Mouse (Mus musculus) erythroblast, embryonic 14.5 days (primary cell): ENCODE measurements around the gene Ric1. TPM values are rescaled to one million over a fixed set of nuclear protein-coding genes. Genes with fewer than 3 reads are reported as not detected.

Experiments used
- H3K27me3 ChIP-seq: 2 replicates; pipeline ENCODE4 v1.6.1; 2012; ENCODE audit warnings: inconsistent platforms; ENCODE audit not compliant: control insufficient read depth
- H3K36me3 ChIP-seq: 2 replicates; pipeline ENCODE4 v1.6.1; 2012; ENCODE audit warnings: mild to moderate bottlenecking, inconsistent platforms; ENCODE audit not compliant: control insufficient read depth
- H3K4me1 ChIP-seq: 2 replicates; pipeline ENCODE4 v1.6.1; 2012; ENCODE audit warnings: inconsistent platforms; ENCODE audit not compliant: control insufficient read depth
- H3K4me3 ChIP-seq: replicated peaks from 2 replicates; pipeline ENCODE3; 2012; ENCODE audit warnings: moderate library complexity, mild to moderate bottlenecking, inconsistent platforms
- H3K9me3 ChIP-seq: 2 replicates; pipeline ENCODE4 v1.6.1; 2012; ENCODE audit warnings: low read length, inconsistent platforms, mixed read lengths; ENCODE audit not compliant: control insufficient read depth
- GATA1 ChIP-seq: IDR thresholded peaks from 2 replicates; pipeline ENCODE4 v1.6.1; 2012; ENCODE audit warnings: low read length, inconsistent platforms, mixed read lengths
- TAL1 ChIP-seq: IDR thresholded peaks from 3 replicates; pipeline ENCODE4 v1.6.1; 2012; ENCODE audit warnings: low read length, inconsistent platforms, mixed read lengths
- polyA plus RNA-seq: library from polyadenylated mRNA; stranded (reverse); fragments of >175 nt; gene quantifications from 2 replicates; pipeline ENCODE4 v1.2.3, GENCODE M21; 2012

Gene Ric1
- polyA plus RNA-seq, 1 experiment, result 0.08 TPM

DNA sequence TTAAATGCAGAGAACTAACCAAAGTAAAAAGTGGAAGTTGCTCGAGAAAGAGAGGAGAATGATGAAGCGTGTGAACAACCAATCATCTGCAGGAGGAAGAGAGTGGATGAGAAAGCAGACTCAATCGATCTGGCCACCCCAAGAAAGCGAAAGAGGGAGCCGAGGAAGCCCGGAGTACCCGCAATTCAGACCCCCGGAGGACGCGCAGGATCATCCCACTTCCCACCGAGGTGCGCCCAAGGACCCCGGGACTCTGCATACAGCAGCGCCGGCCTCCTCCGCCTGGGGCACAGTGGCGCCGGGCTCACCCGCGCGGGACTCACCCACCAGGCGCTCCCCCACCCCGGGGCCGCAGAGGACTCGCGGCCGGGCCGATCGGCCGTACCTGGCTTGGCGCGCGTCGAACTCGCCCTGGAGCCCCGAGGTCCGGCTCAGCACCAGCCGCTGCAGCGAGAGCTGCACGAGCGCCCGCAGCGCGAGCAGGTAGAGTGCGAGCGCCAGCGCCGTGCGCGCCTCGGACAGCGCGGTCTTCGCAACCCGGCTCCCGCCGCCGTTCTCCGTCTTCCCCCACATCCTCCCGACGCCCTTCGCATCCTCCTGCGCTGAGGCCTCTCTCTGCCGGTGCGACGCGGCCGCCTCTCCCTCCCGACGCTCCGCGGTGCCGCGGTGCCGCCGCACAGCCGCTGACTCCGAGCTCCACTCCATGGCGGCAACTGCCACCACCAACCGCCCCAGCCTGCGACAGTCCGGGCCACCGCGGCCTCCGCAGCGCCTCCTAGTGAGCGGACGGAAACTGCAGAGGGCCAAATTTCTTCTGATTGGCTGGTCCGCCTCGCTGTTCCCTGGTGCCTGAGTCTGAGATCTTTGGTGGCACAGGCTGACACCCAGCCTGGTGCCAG is 125.8 kb downstream of the Ric1 start, which contains the start of gene Ermp1:
Ermp1 (minus strand) TSS at position 765 of the 899 bp plus-strand sequence.
- TF ChIP-seq GATA1, result no peak
- no peak for TF ChIP-seq TAL1
- peak within 1 kb of the TSS; percentile 87 for H3K4me3 ChIP-seq
- no peaks in the 10 kb centered on the region for H3K27me3 ChIP-seq
- peaks cover 2% of the 10 kb centered on the region for H3K9me3 ChIP-seq
- H3K4me1 ChIP-seq, result peaks cover 45% of the 10 kb centered on the region
- H3K36me3 ChIP-seq, result peaks cover 37% of the 10 kb centered on the region

DNA sequence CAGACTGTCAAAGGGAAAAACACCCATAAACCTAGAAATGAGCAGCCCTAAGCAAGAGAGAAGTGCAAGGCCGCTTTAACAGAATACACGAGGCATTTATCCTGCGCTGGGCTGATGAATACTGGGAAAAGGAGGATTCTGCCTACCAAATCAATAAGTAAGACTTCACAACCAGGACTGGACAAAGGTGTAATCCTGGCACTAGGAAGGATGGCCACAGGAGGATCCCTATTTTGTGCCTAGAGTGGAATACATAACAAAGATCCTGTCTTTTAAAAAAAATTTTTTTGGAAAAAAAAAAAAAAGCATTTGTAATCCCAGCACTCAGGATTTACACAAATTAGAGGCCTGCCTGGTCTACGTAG is 126.5 kb downstream of the Ric1 start:
- Histone ChIP-seq H3K36me3 (peaks cover 31% of the 10 kb centered on the region), H3K27me3 (peaks cover 4% of the 10 kb centered on the region), H3K4me3 (peak overlapping the region; percentile 87), H3K4me1 (peaks cover 45% of the 10 kb centered on the region), H3K9me3 (peaks cover 2% of the 10 kb centered on the region)
- TF ChIP-seq TAL1 (no peak), GATA1 (no peak)

DNA sequence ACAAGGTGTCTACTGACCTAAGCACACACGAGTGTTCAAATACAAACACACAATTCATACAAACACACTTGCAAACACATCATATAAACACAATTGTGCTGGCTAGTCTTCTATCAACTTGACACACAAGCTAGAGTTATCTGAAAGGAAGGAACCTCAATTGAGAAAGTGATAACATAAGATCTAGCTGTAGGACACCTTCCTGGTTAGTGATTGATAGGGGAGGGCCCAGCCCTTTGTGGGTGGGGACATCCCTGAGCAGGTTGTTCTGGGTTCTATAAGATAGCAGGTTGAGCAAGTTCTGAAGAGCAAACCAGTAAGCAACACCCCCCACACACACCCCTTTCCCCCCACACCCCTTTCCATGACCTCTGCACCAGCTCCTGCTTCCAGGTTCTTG is 127.6 kb downstream of the Ric1 start:
- H3K4me3 ChIP-seq, result peak overlapping the region; percentile 0
- peaks cover 43% of the 10 kb centered on the region for H3K4me1 ChIP-seq
- H3K9me3 ChIP-seq, result peaks cover 2% of the 10 kb centered on the region
- TF ChIP-seq GATA1 (0 out of 2 replicates have a peak, but pooled peaks have one; percentile 8), TAL1 (peak; percentile 53; the same call in 1 of the 3 replicates)
- H3K36me3 ChIP-seq, result peaks cover 19% of the 10 kb centered on the region
- H3K27me3 ChIP-seq, result peaks cover 11% of the 10 kb centered on the region

DNA sequence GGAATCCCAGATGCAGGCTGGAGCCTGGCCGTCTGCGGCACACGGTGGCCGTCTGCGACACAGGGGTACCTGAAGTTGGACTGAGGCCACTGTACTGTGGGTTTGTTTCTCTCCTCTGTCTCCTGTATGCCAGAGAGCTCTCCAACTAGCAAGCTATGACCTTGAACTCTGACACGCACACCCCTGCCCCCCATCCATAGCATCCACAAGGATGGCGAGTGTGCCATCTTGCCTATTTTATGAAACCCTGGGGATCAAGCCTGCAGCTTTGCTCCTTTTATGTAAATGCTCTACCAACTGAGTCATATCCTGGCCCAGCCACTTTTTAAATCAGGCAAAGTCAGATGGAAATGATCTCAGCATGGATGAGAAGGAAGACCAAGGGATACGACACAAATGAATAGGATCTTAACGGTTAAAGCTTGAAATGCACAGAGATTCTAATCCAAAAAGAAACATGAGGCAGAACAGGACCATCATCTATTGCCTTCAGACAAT is 131.7 kb downstream of the Ric1 start:
- H3K4me3 ChIP-seq, result no peak overlapping the region
- no peaks in the 10 kb centered on the region for H3K9me3 ChIP-seq
- no peaks in the 10 kb centered on the region for H3K36me3 ChIP-seq
- H3K27me3 ChIP-seq, result peaks cover 27% of the 10 kb centered on the region
- TF ChIP-seq GATA1 (no peak), TAL1 (no peak)
- peaks cover 26% of the 10 kb centered on the region for H3K4me1 ChIP-seq

DNA sequence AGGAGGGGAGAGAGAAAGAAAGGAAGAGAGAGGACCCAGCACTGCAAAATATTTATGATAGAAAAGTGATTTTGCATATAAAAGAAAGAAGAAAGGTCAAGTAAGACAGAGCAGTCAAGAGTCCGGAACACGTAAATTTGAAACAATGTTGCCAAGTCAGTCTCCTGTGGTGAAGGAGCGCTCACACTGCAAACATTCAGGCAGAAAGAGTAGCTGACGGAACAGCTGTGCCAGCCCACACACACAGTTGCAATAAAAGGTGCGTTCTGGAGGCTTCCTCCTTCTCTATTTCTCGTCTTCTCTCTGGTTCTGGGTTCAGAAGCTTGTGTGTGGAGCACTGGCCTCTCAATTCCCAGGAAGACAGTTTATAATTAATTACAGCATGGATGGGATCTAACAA is 133.1 kb downstream of the Ric1 start:
- Histone ChIP-seq H3K9me3 (no peaks in the 10 kb centered on the region), H3K36me3 (no peaks in the 10 kb centered on the region), H3K27me3 (peaks cover 27% of the 10 kb centered on the region), H3K4me1 (peaks cover 13% of the 10 kb centered on the region), H3K4me3 (no peak overlapping the region)
- TF ChIP-seq TAL1 (no peak), GATA1 (no peak)

DNA sequence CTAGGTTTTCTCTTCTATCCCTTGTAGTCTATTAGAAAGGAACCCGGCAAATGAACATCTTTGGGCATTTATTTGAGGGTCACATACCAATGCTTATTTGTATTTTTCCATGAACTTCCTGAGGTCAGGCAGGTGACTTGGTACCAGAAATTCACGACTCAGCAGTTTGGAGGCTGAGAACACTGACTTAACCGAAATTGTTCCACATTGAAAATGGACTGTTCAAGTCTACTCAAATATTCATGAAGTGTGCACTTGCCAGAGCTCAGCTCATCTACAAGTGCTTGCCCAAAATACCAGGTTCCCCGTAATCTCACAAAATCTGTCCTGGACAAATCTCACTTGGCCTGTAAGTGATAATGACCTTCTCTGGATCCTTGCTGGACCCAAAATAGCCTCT is 133.9 kb downstream of the Ric1 start:
- no peaks in the 10 kb centered on the region for H3K9me3 ChIP-seq
- peaks cover 5% of the 10 kb centered on the region for H3K4me1 ChIP-seq
- H3K36me3 ChIP-seq, result no peaks in the 10 kb centered on the region
- H3K4me3 ChIP-seq, result no peak overlapping the region
- H3K27me3 ChIP-seq, result peaks cover 27% of the 10 kb centered on the region
- no peak for TF ChIP-seq GATA1
- no peak for TF ChIP-seq TAL1

Other genes with a start within 250 kb of the Ric1 start
- not detected in 2 replicates for gene Insl6, start 196.9 kb upstream of the Ric1 start, polyA plus RNA-seq
- not detected in 2 replicates for gene Rln1, start 187.6 kb upstream of the Ric1 start, polyA plus RNA-seq
- 0.66 and 1.1 TPM in 2 replicates for gene Plgrkt, start 154.9 kb upstream of the Ric1 start, polyA plus RNA-seq
- gene Cd274, start 154.8 kb upstream of the Ric1 start, polyA plus RNA-seq, result not detected in 2 replicates
- gene Pdcd1lg2, start 111.4 kb upstream of the Ric1 start, polyA plus RNA-seq, result 0.02 TPM in 1 of 2 replicates, not detected in the other
- gene Ermp1, start 126.1 kb downstream of the Ric1 start, polyA plus RNA-seq, result 0.43 and 0.45 TPM in 2 replicates
- not detected in 2 replicates for gene Mlana, start 175.5 kb downstream of the Ric1 start, polyA plus RNA-seq